Mouse (Mus musculus) megakaryocyte, embryonic 14.5 days (primary cell): ENCODE results near the gene Grik1. TPM values are rescaled to one million over a fixed set of nuclear protein-coding genes. Genes with fewer than 3 reads are reported as not detected.

ENCODE experiments used
- H3K27me3 ChIP-seq: replicated peaks from 2 replicates; pipeline ENCODE3; 2012; ENCODE audit warnings: inconsistent platforms
- H3K36me3 ChIP-seq: replicated peaks from 2 replicates; pipeline ENCODE3; 2012; ENCODE audit warnings: low read length, inconsistent platforms, mixed read lengths
- H3K4me1 ChIP-seq: 2 replicates; pipeline ENCODE4 v1.6.1; 2012; ENCODE audit warnings: inconsistent platforms
- H3K4me3 ChIP-seq: replicated peaks from 2 replicates; pipeline ENCODE3; 2012; ENCODE audit warnings: moderate library complexity, mild to moderate bottlenecking, inconsistent platforms
- H3K9me3 ChIP-seq: 2 replicates; pipeline ENCODE4 v1.6.1; 2012; ENCODE audit warnings: inconsistent platforms
- FLI1 ChIP-seq: IDR thresholded peaks from 2 replicates; pipeline ENCODE4 v1.6.1; 2012; ENCODE audit warnings: low read length, inconsistent platforms, mixed read lengths
- GATA1 ChIP-seq: IDR thresholded peaks from 3 replicates; pipeline ENCODE4 v1.6.1; 2012; ENCODE audit warnings: mixed read lengths, low read length, inconsistent platforms, borderline replicate concordance
- polyA plus RNA-seq: library from polyadenylated mRNA; stranded (reverse); fragments of >175 nt; gene quantifications from 2 replicates; pipeline ENCODE4 v1.2.3, GENCODE M21; 2012; ENCODE audit warnings: low replicate concordance; ENCODE audit not compliant: insufficient read depth

The Grik1 gene
- polyA plus RNA-seq, 1 experiment: not detected

DNA sequence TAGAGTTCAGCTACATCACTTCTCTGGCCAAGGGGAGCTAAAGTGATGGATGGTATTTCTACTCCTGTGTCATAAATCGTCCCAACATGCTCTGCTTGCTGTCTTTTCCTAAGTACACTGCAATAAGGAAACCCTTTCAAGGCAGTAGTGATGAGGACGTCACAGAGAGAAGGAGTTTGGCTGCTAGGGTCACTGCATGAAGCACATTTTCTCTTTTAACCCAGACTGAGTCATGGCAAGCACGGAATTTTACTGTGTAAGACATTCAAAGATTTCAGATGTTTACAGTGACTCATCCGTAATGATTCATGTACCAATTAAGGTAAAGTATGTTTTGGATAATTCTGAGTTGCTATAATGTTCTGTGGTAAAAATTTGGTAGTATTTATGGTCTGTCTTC is 374.9 kb downstream of the Grik1 start:
- TF ChIP-seq FLI1 (no peak), GATA1 (no peak)
- no peaks in the 10 kb centered on the region for H3K36me3 ChIP-seq
- H3K4me1 ChIP-seq: no peaks in the 10 kb centered on the region
- no peaks in the 10 kb centered on the region for H3K27me3 ChIP-seq
- peaks cover 35% of the 10 kb centered on the region for H3K9me3 ChIP-seq
- no peak overlapping the region for H3K4me3 ChIP-seq

- H3K27me3 ChIP-seq: no peaks in the 10 kb centered on the region
- TF ChIP-seq FLI1 (no peak), GATA1 (no peak)
Measured at GRCm38 (mm10) chr16:87913781-87914180, 376.3 kb downstream of the Grik1 start.

GRCm38 (mm10) chr16:87911201-87911600 is 378.9 kb downstream of the Grik1 start:
- Histone ChIP-seq H3K9me3 (peaks cover 24% of the 10 kb centered on the region), H3K4me3 (no peak overlapping the region), H3K36me3 (no peaks in the 10 kb centered on the region), H3K27me3 (no peaks in the 10 kb centered on the region), H3K4me1 (no peaks in the 10 kb centered on the region)
- TF ChIP-seq GATA1 (no peak), FLI1 (no peak)

More at GRCm38 (mm10) chr16:87913781-87914180, 376.3 kb downstream of the Grik1 start:
- H3K4me3 ChIP-seq: no peak overlapping the region
- H3K9me3 ChIP-seq: peaks cover 28% of the 10 kb centered on the region
- H3K4me1 ChIP-seq: no peaks in the 10 kb centered on the region
- no peaks in the 10 kb centered on the region for H3K36me3 ChIP-seq

DNA sequence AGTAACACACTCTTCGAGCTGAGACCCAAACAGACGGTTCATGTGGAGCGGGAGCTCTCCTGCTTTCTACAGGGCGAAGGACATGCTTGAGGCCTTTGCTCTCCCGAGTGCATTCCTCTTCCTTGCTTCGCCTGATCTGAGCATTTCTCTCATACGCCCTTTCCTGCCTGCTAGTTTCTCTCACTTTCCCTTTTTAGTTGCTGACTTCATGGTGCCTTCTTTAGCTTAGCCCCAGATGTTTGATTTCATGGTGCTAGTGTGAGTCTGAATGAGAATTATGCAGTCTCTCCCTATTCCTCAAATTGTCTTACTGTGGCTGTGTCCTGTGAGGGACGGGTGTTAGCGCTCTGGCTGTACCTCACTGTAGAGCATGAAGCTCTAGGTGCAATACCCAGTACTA is 388.0 kb downstream of the Grik1 start:
- H3K4me1 ChIP-seq: no peaks in the 10 kb centered on the region

GRCm38 (mm10) chr16:87901189-87901588 is 388.9 kb downstream of the Grik1 start:
- no peaks in the 10 kb centered on the region for H3K4me1 ChIP-seq

More for the DNA sequence above, 388.0 kb downstream of the Grik1 start:
- Histone ChIP-seq H3K27me3 (no peaks in the 10 kb centered on the region), H3K36me3 (no peaks in the 10 kb centered on the region), H3K4me3 (no peak overlapping the region), H3K9me3 (peaks cover 33% of the 10 kb centered on the region)
- TF ChIP-seq FLI1: no peak
- no peak for TF ChIP-seq GATA1

GRCm38 (mm10) chr16:87875927-87876326 is 414.1 kb downstream of the Grik1 start:
- H3K9me3 ChIP-seq: peaks cover 6% of the 10 kb centered on the region; the same call in 1 of the 2 replicates

More at GRCm38 (mm10) chr16:87901189-87901588, 388.9 kb downstream of the Grik1 start:
- peaks cover 30% of the 10 kb centered on the region for H3K9me3 ChIP-seq
- H3K36me3 ChIP-seq: no peaks in the 10 kb centered on the region
- no peak for TF ChIP-seq GATA1
- TF ChIP-seq FLI1: no peak
- peak overlapping the region; percentile 64 for H3K4me3 ChIP-seq
- H3K27me3 ChIP-seq: no peaks in the 10 kb centered on the region

GRCm38 (mm10) chr16:87864526-87864925 is 425.5 kb downstream of the Grik1 start:
- Histone ChIP-seq H3K4me1 (no peaks in the 10 kb centered on the region), H3K4me3 (no peak overlapping the region), H3K36me3 (no peaks in the 10 kb centered on the region), H3K27me3 (no peaks in the 10 kb centered on the region), H3K9me3 (peaks cover 23% of the 10 kb centered on the region; the same call in 1 of the 2 replicates)
- TF ChIP-seq GATA1: no peak
- TF ChIP-seq FLI1: no peak

More at GRCm38 (mm10) chr16:87875927-87876326, 414.1 kb downstream of the Grik1 start:
- TF ChIP-seq GATA1: no peak
- Histone ChIP-seq H3K4me1 (no peaks in the 10 kb centered on the region), H3K36me3 (no peaks in the 10 kb centered on the region), H3K4me3 (no peak overlapping the region), H3K27me3 (no peaks in the 10 kb centered on the region)

DNA sequence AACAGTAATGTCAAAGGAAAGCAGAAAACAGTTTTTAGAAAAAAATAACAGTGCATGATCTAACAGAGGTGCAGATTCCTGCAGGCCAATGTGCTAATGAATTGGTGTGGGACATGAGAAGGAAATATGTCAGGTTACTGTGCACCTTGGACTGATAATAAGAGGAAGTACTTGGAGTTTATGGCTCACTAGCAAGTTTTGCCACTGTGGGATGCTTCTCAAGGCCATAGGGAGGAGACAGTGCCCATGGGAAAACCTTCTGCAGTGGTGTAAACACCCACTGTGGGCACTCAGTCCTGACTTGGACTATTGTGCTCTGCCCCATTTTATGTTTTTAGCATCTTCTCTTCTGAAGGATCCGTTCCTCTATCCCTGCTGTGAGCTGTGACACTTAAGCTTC is 428.3 kb downstream of the Grik1 start:
- H3K9me3 ChIP-seq: peaks cover 15% of the 10 kb centered on the region; the same call in 1 of the 2 replicates
- no peak overlapping the region for H3K4me3 ChIP-seq
- no peaks in the 10 kb centered on the region for H3K4me1 ChIP-seq
- TF ChIP-seq FLI1 (no peak), GATA1 (no peak)
- no peaks in the 10 kb centered on the region for H3K27me3 ChIP-seq
- H3K36me3 ChIP-seq: no peaks in the 10 kb centered on the region

GRCm38 (mm10) chr16:87853451-87854085 is 436.5 kb downstream of the Grik1 start:
- Histone ChIP-seq H3K27me3 (no peaks in the 10 kb centered on the region), H3K4me3 (no peak overlapping the region)

DNA sequence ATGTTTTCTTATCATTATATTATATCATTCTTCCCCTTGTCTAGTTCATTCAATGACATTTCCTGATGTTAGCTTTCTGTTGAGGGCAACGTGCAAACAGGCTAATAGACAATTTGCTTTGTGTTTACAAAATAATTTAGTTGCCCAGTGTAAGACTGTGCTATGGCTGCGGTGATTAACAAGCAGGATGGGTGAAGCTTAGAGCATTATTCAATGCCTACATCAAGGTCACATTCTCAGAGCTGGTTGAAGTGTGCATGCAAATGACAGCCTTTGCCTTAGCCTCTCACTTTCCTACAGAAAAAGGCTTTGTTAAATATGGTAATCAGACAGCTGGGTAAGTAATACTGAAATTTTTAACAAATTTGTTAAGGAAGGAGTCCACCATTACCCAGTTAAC is 438.5 kb downstream of the Grik1 start:
- Histone ChIP-seq H3K4me1 (no peaks in the 10 kb centered on the region), H3K4me3 (no peak overlapping the region), H3K36me3 (no peaks in the 10 kb centered on the region), H3K27me3 (no peaks in the 10 kb centered on the region), H3K9me3 (no peaks in the 10 kb centered on the region)
- TF ChIP-seq GATA1 (no peak), FLI1 (no peak)

More at GRCm38 (mm10) chr16:87853451-87854085, 436.5 kb downstream of the Grik1 start:
- Histone ChIP-seq H3K4me1 (no peaks in the 10 kb centered on the region), H3K9me3 (no peaks in the 10 kb centered on the region), H3K36me3 (no peaks in the 10 kb centered on the region)
- TF ChIP-seq GATA1 (no peak), FLI1 (no peak)
